Mouse (Mus musculus) layer of hippocampus, adult 18-20 months (tissue): ENCODE measurements around the gene Tmem184b. TPM values are rescaled to one million over a fixed set of nuclear protein-coding genes. Genes with fewer than 3 reads are reported as not detected.

Experiments used
- DNase-seq, 2 experiments: peaks; one replicate each; pipeline ENCODE4 v3.0.0; 2022; ENCODE audit warnings: low spot score in 2 of 2
- total RNA-seq, 2 experiments: library from RNA; stranded (reverse); gene quantifications; 2 replicates each; pipeline ENCODE4 v1.2.3; 2021

The Tmem184b gene
- total RNA-seq, 2 experiments from 2014 or later = 55.0 to 57.9 TPM

DNA sequence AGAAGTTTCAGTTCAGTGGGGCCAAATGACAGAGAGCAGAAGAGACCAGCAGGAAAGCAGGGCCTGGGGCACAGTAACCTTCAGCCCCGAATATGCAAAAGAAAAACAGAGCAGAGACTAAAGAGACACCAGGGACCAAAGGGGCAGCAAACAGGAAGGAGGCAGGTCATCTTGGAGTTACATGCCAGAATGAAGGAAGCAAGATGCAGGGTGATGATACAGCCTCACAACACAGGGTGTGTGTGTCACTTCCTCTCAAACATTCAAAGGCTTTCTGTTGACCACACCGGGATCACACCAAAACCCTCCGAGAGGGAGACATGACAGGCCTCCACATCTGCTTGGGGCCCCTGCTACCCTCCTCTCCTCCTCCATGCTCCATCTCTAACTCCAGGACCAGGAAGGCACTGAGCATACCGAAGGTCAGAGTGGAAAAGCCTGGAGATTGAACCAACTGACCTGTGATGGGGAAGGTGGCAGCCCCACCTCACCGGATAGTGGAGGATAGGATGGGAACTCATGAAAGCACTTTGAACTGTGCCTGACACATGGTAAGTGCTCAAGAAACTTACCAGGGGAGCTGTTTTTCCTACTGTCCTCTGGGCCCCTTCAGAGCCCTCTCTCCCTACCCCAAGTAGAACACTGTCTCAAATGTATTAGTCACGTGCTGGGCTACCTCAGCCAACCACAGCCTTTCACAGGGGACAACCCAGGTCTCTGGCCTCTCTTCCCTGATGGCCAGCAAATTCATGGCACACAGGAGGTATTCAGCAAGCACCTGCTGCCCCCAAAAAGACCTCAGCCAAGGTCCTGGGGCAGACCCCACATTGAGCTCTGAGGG, 3.0 kb downstream of the Tmem184b start:
- no peak for DNase-seq

GRCm38 (mm10) chr15:79399231-79400052, 3.9 kb downstream of the Tmem184b start:
- no peak for DNase-seq

DNA sequence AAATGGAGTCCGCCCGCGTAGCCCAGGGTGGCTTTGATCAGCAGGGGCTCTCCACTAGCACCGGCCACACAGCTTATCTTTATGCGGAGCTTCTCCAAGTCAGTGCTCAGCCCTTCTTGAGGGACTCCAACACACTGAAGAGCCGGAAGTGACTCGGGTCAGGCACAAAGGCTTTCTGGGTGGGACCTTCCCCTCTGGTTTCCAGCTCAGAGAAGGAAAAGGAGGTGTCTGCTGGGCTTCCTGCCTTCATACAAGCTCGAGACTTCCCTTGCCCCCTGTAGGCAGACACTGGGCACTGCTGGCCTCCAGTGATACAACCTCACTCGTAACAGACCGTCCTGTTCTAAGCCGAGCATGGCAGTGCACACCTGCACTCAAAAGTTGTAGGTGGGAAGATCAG, 6.6 kb downstream of the Tmem184b start:
- no peak for DNase-seq

GRCm38 (mm10) chr15:79395281-79395680, 8.1 kb downstream of the Tmem184b start:
- no peak for DNase-seq

DNA sequence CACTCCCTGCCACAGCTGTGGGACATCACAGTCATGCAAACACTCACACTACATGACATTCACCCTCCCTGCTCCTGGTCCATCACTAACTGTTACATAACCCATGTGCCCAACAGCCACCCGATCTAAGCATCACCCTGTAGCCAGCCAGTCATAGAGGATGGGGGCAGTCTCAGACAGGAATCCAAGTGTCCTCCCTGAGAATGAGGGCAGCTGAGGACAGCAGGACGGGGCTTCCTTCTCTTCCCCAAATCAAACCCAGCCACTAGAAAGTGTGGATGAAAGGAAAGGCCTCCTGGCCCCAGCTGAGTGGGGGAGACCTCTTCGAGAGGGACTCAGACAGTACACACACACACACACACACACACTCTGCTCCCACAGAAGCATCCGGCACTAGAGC, 8.5 kb downstream of the Tmem184b start:
- DNase-seq = no peak

GRCm38 (mm10) chr15:79393101-79393500, 10.3 kb downstream of the Tmem184b start:
- DNase-seq = no peak

- DNase-seq = no peak
These were observed 10.8 kb downstream of the Tmem184b start for GRCm38 (mm10) chr15:79392527-79392926.

- DNase-seq = no peak
These were observed 11.8 kb downstream of the Tmem184b start for GRCm38 (mm10) chr15:79391447-79392093.

DNA sequence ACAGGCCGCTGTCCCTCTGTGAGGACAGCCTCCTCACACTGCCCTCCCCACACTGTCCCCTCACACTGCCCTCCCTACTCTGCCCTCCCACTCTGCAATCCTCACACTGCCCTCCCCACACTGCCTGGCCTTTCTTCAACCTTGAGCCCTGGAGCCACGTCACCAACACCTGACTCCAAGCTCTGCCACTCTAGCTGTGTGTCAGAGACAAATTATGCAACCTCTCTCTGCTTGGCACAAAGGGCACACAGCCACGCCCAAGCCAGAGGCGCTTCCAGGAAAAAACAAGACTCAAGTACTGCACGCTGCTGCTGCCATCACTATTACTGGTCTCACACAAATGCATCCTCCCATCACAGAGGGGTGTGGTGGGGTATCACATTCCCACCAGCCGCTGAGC, 12.9 kb downstream of the Tmem184b start:
- DNase-seq = no peak

DNA sequence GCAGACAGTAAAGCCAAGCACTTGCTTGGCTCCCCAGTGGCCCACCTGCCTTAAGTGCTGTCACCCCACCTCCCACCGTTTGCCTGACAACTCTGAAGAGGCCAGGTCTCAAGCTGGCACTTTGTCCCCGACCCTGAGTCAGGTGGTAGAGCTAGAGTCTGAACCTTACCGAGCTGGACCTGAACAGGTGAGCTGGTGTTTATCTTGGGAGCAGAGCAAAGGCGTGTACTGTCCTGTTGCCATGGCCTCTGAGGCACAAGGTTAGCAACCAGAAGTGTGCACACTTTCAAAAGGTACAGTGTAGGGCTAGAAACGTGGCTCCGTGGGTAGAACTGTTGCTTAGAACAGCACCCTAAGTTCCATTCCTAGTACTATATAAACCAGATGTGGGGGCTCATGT, 15.2 kb downstream of the Tmem184b start:
- no peak for DNase-seq

DNA sequence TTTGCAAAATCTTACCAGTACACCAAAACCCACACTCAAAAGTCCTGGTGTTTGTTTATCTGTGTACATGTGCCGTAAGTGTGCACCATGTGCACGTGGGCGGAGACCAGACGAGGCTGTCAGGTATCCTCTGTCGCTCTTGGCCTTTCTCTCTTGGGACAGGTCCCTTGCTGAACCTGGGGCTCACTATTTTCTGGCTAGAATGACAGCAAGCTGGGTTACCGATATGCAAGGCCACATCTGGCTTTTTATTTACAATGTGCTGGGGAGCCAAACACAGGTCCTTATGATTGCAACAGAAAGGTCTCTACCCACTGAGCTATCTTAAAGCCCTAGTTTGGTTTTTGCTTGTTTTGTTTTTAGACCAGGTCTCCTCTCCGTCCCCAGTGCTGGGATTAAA, 15.8 kb downstream of the Tmem184b start:
- DNase-seq = no peak

DNA sequence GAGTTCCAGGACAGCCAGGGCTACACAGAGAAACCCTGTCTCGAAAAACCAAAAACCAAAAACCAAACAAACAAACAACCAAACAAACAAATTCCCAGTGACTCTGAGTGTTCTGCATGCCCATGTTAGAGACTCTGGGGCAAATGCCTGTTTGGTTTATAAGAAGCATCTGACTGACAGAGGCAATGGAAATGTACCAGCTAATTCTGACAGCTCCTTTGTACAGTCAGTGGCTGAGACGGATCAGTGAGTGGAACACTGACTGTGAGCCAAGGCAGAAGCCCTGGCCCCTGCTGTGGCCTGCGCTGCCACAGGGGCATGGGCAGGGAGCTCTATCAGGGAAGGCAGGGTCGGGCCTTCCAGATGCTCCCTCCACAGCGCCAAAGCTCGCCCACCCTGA, 16.3 kb downstream of the Tmem184b start:
- no peak for DNase-seq

DNA sequence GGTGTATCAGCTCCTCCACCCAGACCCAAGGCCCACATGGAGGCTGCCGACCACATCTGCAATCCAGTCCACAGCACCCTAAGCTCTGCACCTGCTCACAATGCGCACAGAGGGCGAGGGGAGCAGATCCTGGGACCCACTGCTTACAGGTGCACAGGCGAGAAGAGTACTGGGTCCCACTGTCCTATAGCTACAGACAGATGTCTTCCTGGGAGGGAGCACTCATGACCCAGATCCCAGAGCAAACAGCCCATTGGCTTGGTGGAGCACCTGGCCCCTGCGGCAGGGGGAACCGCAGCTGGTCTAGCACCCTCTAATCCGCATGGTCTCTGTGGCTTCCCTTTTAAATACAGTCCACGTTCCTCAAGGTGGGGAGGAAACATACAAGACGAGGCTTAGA, 21.7 kb downstream of the Tmem184b start:
- no peak for DNase-seq

- DNase-seq = peak in 1 of 2 experiments; percentile 60
These were observed 22.6 kb downstream of the Tmem184b start for GRCm38 (mm10) chr15:79380468-79381444.

- no peak for DNase-seq
These were observed 23.7 kb downstream of the Tmem184b start for GRCm38 (mm10) chr15:79379658-79380057.

GRCm38 (mm10) chr15:79378608-79379007, 24.8 kb downstream of the Tmem184b start:
- DNase-seq = no peak

DNA sequence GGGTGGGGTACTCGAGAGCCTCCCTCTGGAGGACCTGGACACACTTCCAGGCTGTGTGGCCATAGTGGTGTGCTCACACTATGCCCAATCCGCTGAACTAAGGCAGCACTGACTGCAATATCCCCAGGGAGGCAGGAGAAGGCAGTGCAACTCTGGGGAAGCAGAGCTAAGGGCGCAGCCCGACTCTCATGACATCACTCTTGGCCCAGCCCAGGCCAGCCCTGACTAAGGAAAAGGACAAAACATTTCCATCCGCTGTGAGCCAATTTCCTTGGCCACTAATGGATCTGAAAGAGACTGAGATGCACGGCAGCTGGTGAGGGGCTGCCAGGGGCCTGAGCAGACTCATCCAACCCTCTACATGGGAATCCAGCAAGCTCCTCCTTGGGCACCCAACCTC, 25.7 kb downstream of the Tmem184b start:
- DNase-seq = peak in 1 of 2 experiments; percentile 58

- no peak for DNase-seq
These were observed 28.6 kb downstream of the Tmem184b start for GRCm38 (mm10) chr15:79374760-79375159.

- DNase-seq = no peak
These were observed 33.0 kb downstream of the Tmem184b start for GRCm38 (mm10) chr15:79370281-79370843.
